Mouse (Mus musculus) common myeloid progenitor, adult 5-6 weeks (primary cell): Measurements from ENCODE around the gene Exoc3l2. TPM values are rescaled to one million over a fixed set of nuclear protein-coding genes. Genes with fewer than 3 reads are reported as not detected.

ENCODE experiments used
- ATAC-seq: replicated peaks from 2 replicates; pipeline ENCODE4 v1.8.0; 2016; ENCODE audit warnings: low read depth, mild to moderate bottlenecking, moderate TSS enrichment, inconsistent platforms; ENCODE audit not compliant: poor library complexity, severe bottlenecking
- total RNA-seq: library from RNA; stranded (forward); fragments of 200-1000, 187-1606 nt; gene quantifications from 2 replicates; pipeline ENCODE4 v1.2.3, GENCODE M21; 2017

Exoc3l2 gene
- total RNA-seq, 1 experiment from 2014 or later: 4.2 TPM

DNA sequence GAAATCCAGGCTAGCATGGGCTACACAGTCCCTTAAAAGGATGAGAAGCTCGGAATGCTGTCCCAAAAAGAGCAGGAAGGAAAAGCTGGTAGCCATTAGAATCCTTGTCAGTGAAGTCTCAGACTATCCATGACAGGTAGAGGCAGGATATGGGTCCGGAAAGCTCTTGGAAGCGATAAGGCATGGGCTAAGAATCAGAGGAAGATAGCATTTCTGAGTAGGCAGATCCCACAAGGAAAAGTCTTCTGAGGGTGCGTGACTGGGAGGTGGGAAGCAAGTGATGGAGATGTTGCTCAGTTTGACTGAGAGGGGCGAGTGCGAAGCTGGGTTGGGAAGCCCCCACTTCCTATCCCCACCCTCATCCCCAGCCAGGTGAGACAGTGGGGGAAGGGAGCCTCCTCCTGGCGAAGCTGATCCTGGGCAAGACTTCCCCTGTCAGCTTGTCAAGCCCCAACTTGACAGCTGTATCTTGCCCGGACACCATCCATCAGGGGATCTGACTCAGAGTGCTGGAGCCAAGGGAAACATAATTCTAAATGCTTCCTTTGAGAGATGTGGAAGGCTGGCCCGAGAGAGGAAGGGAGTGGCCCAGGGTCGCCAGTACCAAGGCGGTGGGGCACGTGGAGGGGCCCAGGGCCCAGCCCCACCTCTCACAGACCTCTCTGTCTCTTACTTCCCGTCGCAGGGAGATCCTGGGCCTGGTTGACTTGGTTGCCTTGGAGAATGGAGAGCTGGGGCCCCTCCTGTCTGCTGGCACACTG lies 14.7 kb downstream of the Exoc3l2 start:
- no peak for ATAC-seq

DNA sequence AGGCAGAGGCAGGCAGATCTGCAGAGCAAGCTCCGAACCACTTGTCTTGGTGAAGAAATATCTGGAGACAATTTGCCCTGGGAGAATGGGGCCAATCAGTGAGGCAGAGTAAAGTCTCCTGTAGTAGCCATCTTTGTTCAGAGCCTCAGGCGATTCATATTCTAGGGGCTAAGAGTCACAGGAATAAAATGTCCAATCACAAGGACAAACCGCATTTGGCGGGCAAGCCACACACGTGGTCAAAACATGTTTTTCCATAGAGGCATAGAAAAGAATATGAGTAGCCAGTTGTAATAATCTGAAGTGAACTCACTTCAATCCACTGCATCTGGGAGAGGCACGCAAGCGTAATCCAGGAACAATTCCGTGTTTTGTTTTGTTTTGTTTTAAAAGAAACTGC lies 20.1 kb downstream of the Exoc3l2 start:
- no peak for ATAC-seq

DNA sequence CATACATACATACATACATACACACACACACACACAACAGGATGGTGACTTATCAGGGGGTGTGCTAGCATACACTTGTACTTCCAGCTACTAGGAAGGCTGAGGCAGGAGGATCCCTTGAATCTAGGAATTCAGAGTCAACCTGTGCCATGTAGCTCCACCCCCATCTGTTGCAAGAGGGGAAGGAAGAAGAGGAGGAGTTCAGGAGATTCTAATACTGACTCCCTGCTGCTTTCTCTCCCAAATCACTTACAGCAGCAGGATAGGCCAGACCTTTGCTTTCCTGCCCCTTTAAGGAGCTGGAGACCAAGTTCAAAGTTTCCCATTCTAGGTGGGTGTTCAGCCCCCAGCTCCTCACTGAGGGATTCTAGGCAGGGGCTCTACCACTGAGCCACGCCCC lies 22.4 kb downstream of the Exoc3l2 start:
- ATAC-seq: no peak

DNA sequence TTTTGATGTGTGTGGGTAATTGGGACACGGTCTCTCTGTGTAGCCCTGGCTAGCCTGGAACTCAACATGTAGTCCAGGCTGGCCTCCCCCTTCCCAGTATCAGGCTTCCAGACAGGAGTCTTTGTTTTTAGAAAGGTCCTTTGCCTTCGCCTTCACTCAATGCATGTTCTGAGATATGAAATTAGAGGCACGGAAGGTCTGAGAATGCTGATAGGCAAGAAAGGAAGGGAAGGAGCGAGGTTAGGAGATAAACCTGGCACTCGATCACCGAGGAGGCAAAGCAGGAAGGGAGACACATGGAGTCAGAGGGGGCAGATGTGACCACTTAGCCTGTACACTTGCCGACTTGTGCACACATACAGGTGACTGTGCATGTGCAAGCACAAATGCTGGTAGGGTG lies 23.4 kb downstream of the Exoc3l2 start:
- no peak for ATAC-seq

DNA sequence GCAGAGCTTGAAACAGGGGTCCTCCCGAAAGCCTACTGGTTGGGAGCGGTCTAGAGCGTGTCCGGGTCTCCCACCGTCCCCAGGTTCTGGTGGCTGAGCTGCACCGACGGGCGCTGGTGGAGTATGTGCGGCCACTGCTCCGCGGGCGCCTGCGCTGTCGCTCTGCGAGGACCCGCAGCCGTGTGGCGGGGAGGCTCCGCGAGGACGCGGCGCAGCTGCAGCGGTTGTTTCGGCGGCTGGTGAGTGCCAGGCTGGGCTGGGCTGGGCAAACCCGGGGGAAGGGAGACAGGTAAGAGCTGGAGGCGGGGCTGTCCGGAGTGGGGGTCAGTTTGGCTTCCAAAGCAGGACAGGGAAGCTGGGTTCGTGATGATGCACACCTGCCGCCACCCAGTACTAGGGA lies 26.4 kb downstream of the Exoc3l2 start:
- no peak for ATAC-seq

DNA sequence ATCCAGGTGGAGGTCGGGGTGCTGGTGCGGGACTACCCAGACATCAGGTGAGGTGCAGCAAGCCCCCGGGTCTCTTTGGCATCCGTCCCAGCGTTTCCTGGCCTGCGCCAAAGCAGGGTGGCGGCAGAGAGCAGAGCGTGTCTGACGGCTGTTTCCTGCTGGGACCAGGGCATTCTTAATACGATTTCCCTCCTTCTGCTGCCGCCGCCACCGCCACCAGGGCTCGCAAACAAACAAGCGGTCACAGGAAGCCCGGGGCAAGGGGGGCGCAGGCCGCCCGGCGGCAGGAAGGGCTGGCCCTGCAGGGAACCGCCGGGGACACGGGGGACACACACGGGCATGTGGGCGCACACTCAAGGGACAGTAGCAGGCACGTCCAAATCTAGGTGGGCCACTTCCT lies 28.6 kb downstream of the Exoc3l2 start:
- peak; percentile 83 for ATAC-seq

DNA sequence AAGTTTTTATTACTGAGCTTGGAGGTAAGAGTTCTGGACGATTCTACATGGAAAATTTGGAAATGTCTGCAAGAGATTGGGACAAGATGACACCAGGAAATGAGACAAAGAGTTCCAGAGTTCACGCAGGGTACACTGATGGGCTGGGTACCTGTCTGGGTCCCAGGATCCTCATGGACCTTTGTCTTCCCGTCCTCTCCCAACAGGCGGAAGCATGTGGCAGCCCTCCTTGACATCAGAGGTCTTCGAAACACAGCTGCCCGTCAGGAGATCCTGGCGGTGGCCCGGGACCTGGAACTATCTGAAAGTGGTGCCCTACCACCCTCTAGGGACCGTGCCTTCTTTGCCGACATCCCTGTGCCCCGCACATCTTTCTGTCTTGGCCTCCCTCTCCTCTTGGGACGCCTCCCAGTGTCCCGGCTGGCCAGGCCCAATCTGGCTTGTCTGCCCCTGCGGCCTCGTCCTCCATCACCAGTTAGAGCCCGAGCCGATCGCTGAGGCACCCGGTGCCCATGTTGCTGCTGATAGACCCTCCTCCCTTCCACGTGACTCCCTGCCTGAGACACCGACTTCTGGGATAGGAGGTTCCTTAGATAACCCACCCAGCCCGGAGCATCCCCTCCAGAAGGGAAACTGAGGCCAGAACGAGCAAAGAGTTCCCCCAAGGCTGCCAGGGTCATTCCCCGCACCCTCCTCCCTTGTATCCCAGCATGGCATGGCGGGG lies 31.8 kb downstream of the Exoc3l2 start:
- ATAC-seq: no peak

DNA sequence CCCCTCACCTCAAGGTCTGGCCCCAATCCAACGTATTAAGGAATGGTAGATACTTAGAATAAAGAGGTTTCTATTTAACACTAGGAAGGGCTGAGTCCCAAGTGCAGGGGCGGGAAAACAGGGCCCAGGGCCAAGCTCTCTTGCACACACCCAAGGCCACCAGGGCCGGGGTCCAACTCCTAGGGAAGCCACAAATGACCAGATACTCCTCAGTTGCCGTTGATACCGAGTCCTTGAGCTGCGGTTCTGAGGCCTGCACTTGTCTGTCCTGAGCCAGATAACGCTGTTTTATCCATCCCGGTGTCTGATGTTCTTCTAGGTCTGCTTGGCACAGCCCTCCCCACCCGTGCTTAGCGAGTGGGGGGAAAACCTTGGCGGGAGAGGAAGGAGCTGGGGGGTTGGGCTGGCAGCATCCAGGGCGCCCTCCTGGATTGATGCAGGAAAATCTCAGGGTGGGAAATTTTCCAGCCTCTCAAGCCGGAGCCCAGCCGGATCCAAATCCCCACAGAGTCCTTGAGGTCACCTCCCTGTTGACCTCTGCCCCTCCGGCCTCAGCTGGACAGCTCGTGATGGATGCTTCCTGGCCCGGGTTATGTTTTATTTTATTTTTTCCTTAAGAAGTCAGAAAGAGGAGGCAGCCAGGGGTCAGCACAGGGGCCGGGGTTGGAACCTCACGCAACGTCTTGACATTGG lies 32.5 kb downstream of the Exoc3l2 start:
- ATAC-seq: no peak

DNA sequence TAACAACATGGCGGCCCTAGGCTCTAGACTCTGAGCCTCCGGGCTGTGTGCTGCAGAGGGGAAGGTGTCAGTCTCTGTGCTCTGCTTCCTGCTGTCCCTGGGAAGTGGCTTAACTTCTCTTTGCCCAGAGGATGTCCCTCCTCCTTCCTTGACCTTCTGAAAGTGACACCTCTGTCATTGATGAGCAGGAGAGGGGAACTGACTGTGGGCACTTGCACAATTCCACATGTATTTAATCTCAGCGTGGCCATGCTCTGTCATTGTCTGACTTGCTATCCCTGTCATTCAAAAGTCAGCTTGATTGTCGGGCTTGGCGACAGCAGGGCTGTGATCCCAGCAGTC lies 33.1 kb downstream of the Exoc3l2 start:
- no peak for ATAC-seq

DNA sequence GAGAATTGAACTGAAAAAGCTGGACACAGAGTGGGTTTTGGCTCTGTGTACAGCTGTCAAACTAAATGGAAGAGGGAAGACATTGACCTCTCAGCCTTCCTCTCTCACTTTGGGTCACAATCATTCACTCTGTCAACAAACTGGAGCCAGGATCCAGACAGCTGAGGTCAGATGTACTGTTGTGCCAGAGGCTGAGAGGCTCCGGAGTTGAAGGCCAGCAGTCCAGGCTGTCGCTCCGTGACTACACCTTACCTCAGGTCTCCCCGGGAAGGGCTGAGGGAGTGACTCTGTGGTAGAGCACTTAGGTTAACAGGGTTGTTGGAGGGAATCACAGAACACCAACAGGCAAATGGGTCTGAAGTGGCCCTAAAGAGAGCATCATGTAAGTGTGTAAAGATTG lies 35.2 kb downstream of the Exoc3l2 start:
- no peak for ATAC-seq

DNA sequence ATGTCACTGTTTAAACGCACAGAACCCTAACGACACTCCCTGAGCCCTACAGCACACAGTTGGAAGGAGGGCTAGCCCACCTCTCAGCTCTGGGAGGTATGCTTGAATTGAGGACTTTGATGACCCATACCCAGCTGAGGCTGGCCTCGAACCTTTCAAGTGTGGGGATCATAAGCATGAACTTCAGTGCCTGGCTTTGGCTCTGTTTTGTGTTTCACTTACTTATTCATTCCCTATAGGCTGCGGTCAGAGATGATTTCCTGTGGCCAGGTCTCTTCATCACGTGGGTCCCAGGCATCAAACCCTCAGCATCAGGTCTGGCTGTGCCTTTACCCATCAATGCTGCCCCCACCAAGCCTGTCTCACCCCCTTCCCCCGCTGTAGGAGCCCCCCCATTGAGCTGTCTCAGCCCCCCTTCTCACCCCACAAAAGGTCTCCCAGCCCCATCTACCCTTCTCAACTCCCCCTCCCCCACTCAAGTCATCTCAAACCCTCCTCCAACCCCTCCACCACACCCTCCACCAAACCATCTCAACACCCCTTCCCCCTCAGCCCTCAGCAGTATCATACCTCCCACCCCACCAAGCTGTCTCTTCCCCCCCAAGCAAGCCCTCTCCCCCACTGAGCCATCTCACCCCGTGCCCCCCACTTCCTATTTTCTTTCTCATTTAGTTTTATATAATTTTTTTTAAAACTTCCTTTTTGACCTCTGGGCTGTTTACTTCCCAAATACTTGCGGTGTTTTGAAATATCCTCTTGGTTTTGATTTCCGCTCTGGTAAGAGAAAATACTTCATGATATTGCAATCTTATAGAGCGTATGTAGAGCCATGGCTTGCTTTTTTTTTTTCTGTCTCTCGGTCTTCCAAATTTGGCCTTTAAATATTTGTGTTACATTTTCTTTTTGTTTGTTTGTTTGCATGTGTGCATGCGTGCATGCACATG lies 37.6 kb downstream of the Exoc3l2 start:
- ATAC-seq: peak; percentile 54

DNA sequence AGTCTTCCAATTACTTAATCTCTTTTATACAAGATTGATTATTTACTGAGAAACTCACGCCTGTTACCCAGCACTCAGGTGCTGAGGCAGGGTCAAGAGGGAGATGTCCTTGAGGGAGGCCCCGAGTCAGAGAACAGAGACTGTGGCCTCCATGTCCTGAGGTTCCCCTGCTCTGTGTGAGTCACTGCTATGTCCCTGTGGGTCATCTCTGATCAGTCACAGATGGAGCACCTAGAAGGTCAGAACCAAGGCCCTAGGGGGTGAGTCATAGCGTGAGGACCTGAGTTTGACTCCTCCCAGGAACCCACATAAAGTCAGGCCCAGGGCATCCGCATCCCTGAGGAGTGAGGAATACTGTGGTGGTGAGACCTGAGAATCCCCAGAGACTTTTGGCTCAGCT lies 38.5 kb downstream of the Exoc3l2 start:
- no peak for ATAC-seq

DNA sequence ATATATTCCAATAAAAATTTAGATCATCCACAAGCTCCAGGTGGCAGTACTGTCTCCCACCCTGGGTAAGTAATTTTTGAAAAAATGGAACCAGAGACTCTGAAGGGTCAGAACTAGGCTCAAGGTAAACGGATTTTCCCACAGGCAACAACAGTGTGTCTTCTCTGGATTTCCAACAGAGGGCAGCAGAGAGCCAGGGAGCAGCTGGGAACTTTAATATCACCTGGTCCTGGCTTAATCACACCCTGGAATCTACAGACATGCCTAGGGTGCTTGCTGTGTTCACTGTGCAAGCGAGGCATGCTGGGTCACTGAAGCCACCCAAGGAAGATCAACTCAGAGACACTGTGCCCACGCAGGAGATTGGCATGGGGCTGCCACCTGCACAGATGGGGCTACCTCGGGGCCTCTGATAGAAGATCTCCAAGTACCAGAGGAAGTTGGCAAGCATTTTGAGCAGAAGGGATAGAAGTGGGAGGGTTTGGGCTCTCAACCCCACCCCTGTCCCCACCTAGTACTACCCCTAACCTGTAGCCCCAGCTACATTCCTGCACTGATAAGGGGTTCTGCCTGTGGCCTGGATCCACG lies 40.4 kb downstream of the Exoc3l2 start:
- ATAC-seq: no peak

DNA sequence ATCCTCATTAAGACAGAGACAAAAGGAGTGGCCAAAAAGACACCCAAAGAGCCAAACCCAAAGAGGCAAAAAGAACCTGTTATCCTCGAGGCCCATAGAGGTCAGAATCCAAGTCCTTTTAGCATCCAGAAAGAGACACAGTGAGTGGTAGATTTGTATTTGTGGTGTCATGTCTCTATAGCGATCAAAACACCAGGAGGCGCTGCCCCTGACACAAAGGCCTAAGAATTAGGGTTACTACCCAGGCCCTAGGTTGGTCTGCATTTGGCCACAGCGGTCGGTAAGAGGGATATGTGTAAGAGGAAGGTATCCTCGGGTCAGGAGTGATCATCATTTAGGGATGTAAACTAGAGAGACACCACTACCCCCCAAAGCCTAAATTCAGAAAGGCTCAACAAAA lies 43.2 kb downstream of the Exoc3l2 start:
- ATAC-seq: peak; percentile 28; the same call in 1 of the 2 replicates

DNA sequence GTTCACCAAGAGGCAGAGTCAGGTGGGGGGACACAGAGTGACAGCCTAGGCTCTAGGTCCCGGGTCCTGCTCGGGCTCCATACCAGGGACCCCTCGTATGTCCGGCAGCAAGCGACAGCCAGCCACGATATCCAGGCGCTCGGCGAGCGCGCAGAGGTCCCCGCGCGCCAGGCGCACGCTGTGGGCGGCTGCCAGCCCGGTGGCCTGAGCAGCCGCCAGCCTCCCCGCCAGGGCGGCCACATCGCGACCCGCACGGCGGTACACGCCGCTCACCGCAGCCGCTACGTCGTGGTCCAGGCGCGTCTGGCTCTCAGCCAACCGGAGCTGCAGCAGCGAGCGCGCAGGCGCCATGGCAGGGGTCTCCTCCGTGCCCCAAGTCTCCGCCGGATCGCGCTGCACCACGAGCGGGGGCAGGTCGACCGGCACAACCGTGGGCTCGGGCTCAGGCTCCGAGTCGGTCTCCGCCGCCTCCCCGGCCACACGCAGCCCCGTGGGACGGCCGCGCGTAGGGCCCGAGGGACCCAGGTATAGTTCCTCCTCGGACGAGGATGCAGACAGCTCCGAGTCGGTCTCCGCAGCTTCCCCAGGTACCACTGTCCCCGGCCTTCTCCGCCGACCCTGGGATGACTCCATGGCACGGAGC lies 44.0 kb downstream of the Exoc3l2 start:
- ATAC-seq: no peak

DNA sequence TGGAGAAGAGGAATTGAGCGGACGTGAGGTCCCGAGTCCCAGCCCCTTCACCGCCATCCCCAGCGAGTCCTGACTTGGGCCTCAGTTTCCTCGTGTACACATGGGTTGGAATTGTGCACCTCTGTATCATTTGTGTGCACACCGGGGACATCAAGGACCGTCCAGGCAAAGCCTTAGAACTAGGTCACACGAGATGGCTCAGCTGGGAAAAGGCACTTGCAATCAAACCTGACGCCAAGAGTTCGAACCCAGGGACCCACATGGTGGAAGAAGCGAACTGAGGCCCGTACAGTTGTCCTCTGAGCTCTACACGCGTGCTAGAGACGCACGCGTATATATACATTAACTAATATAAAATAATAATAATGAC lies 44.5 kb downstream of the Exoc3l2 start:
- no peak for ATAC-seq

DNA sequence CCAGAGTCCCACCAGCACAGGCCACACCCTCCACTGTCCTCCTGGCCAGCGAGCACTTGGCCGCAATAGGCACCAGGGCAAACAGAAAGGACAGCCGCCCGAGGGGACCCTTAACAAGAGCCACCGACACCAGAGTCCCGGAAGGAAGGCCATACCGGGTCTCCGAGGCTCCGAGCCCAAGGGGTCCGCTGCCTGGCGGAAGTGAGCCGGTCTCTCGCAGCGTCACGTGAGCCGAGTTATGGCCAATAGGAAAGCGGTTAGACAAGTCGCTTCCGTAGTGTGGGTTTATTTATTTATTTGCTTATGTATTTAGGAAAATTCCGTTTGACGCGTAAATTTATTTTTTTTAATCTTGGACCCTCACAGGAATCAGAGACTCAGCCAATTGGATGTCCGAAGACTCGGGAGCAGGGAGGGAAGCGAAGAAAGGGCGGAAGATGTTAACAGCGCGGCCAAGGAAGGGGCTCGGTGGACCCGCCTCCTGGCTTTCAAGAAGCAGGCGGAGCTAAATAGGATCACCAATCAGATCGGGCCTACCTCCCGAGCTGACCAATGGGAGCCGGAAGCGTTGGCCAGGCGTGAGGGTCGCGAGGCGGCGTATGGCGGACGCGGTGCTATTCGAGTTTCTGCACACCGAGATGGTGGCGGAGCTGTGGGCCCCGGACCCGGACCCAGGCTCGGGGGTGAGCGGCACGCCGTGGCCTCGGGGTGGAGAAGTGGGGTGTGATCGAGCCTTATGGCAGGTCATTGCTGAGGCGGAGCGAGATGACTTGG lies 45.2 kb downstream of the Exoc3l2 start, which contains the start of the genes Bloc1s3 and Trappc6a:
Gene Bloc1s3 (minus strand): TSS at position 218 of the 774 bp plus-strand sequence.
Gene Trappc6a (plus strand): TSS at position 246 of the 774 bp plus-strand sequence.
- peak; percentile 91 for ATAC-seq

DNA sequence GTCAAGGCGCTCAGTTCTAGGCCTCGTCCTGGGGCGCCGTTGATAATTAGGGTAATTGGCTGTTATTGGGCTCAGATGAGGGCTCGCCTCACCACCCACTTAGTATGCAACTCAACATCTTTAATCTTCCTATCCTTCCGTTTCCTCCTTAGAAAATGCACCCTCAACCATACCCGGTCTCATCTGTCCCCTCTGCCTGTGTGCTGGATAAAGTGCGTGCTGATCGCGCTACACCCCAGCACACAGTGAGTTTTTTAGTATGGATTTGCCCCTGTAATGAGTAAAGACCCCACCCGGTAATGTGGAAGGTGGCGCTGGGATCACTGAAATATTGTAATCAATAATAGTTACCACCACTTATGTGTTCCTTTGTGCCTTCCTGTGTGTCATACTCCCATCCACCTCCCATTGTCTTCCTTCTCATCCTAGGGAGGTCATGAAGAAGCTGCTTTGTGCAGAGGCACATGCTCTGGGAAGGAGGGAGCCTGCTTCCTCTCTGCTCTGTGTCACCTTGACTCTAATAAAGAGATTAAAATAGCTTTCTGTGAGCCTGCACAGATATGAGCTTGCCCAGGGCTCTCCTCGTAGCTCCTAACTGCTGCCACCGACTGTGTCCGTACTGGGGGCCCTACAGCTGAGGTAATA lies 45.9 kb downstream of the Exoc3l2 start:
- no peak for ATAC-seq
